Mouse (Mus musculus): ENCODE results near the gene Brd7. TPM values are rescaled to one million over a fixed set of nuclear protein-coding genes. Genes with fewer than 3 reads are reported as not detected.

The Brd7 gene
- polyA plus RNA-seq, 1 experiment from 2014 or later: 86.4 TPM

DNA sequence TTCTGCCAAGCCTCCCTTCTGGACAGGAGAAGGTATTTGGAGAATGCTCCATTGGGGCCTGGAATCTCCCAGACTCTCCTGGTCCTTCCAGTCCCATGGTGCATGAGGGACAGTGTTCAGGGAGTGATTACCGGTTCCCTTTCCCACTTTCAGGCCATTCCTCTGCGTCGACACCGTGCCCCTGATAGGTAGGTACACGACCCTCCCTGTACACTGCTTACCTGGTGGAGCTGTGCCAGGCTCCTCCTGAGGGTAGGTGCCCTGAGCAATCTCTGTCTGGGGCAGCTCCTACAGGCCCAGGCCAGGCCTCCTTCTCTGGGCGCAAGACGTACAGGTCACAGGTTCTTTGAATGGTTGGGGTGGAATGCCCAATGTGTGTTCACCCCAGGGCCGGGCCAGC lies 43.8 kb downstream of the Brd7 start:
- 0 out of 2 replicates have a peak, but pooled peaks cover 2% of the 10 kb centered on the region for H3K36me3 ChIP-seq (replicated peaks)
- H3K9me3 ChIP-seq: no peaks in the 10 kb centered on the region
- WGBS: 96% methylated on average over 8 of the region's 8 CpGs
- no peak overlapping the region for H3K9ac ChIP-seq
- H3K4me1 ChIP-seq: peaks cover 2% of the 10 kb centered on the region
- no peak overlapping the region for H3K27ac ChIP-seq
- H3K4me3 ChIP-seq (replicated peaks): no peak overlapping the region
- no peak overlapping the region for H3K4me2 ChIP-seq
- H3K27me3 ChIP-seq: no peaks in the 10 kb centered on the region
- ATAC-seq (ENCODE audit: low FRiP score): no peak

DNA sequence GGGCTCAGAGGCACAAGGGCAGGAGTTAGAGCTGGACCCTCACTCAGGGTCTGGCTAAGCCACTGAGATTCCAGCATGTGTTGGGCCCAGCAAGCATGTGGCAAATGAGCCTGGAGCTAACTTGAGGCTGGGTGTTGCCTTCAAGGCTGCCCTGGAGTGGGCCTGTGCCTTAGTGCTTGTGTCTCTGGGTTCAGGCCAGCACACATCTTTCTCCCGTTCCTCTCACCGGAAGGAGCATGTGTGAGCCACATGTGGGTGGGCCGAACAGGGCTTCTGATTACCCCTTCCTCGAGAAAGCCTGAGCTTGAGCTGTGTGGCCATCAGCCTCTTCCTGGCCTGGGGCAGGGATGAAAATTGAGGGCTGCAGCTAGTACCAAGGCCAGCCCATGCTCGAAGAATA lies 44.7 kb downstream of the Brd7 start:
- peaks cover 2% of the 10 kb centered on the region for H3K4me1 ChIP-seq
- 84% methylated on average over 5 of the region's 5 CpGs for WGBS
- no peaks in the 10 kb centered on the region for H3K27me3 ChIP-seq
- H3K27ac ChIP-seq: no peak overlapping the region
- no peak overlapping the region for H3K4me3 ChIP-seq (replicated peaks)
- no peak overlapping the region for H3K4me2 ChIP-seq
- H3K36me3 ChIP-seq (replicated peaks): 0 out of 2 replicates have a peak, but pooled peaks cover 2% of the 10 kb centered on the region
- no peaks in the 10 kb centered on the region for H3K9me3 ChIP-seq
- ATAC-seq (ENCODE audit: low FRiP score): no peak
- no peak overlapping the region for H3K9ac ChIP-seq

DNA sequence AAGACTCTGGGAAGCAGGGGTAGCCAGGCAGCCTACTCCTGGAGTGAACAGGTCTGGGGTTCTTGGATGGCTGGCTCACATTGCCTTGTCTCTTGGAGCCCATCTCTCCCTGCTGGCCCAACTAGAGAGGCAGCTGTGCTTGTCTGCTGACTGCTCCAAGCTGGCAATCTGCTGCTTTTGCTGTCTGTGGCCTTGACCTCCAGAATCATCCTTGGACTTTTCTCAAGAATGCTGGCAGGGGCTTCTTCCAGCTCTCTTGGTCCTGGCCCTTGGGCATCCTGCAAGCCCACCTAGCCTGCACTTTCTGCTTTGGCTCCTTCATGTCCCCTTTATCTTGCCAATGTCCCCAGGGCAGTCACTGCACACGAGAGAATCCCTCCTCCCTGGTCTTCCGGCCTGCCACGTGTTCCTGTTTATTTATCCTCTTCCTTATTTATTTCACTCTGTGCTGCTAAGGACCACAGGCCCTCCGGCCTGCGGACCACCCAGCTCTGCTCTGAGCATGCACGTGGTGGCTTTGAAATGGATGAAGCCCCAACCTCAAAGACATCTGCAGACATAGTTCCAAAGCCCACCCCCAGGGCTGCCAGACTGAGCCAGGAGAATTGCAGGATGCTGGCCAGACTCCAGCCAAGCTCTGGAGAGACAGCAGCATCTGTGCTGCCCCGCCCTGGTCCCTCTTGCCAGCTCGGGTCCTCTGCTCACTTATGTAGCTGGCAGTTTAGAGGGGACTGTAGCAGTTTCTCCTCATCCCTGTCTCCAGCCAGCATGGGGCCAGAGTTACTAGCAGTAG lies 45.7 kb downstream of the Brd7 start:
- H3K9ac ChIP-seq: no peak overlapping the region
- H3K27me3 ChIP-seq: no peaks in the 10 kb centered on the region
- 67% methylated on average over 8 of the region's 8 CpGs for WGBS
- no peak overlapping the region for H3K27ac ChIP-seq
- 0 out of 2 replicates have a peak, but pooled peaks cover 1% of the 10 kb centered on the region for H3K36me3 ChIP-seq (replicated peaks)
- no peaks in the 10 kb centered on the region for H3K9me3 ChIP-seq
- H3K4me2 ChIP-seq: no peak overlapping the region
- H3K4me1 ChIP-seq: peaks cover 2% of the 10 kb centered on the region
- no peak for ATAC-seq (ENCODE audit: low FRiP score)
- no peak overlapping the region for H3K4me3 ChIP-seq (replicated peaks)

DNA sequence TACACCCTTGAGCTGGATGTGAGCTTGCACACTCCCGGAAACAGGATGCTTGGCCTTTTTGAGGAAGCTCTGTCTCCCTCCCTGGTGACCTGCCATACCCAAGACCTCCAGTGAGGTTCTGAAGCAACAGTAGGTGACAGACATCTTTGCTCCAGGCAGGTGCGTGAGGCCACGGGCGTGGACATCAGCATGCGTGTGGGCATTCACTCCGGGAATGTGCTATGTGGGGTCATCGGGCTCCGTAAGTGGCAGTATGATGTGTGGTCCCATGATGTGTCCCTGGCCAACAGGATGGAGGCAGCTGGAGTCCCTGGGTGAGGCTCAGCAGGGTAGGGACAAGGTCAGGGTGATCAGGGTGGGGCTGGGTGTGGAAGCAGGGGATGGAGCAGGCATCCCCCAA lies 46.7 kb downstream of the Brd7 start:
- no peak for ATAC-seq (ENCODE audit: low FRiP score)
- no peak overlapping the region for H3K27ac ChIP-seq
- no peak overlapping the region for H3K9ac ChIP-seq
- no peaks in the 10 kb centered on the region for H3K9me3 ChIP-seq
- no peak overlapping the region for H3K4me3 ChIP-seq (replicated peaks)
- H3K4me1 ChIP-seq: peaks cover 2% of the 10 kb centered on the region
- WGBS: 93% methylated on average over 8 of the region's 8 CpGs
- no peak overlapping the region for H3K4me2 ChIP-seq
- H3K36me3 ChIP-seq (replicated peaks): no peaks in the 10 kb centered on the region
- H3K27me3 ChIP-seq: no peaks in the 10 kb centered on the region

DNA sequence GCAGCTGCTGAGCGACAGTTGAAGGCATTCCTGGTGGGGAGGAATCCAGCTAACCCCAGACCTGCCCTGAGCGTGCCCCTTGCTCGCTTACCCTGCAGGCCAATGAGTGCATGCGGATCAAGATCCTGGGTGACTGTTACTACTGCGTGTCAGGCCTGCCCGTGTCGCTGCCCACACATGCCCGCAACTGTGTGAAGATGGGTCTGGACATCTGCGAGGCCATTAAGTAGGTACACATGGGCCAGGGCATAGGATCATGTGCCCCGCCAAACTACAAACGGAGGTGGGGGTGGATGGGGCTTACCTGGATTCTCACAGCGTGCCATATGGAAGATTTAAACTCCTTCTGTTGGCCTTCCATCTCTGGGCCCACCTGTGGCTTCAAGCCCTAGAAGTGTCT lies 48.0 kb downstream of the Brd7 start:
- Histone ChIP-seq H3K27me3 (no peaks in the 10 kb centered on the region), H3K4me2 (no peak overlapping the region), H3K27ac (no peak overlapping the region), H3K36me3 (replicated peaks) (no peaks in the 10 kb centered on the region), H3K9me3 (no peaks in the 10 kb centered on the region), H3K4me3 (replicated peaks) (no peak overlapping the region), H3K4me1 (peaks cover 2% of the 10 kb centered on the region), H3K9ac (no peak overlapping the region)
- ATAC-seq (ENCODE audit: low FRiP score): no peak
- WGBS: 91% methylated on average over 12 of the region's 12 CpGs

DNA sequence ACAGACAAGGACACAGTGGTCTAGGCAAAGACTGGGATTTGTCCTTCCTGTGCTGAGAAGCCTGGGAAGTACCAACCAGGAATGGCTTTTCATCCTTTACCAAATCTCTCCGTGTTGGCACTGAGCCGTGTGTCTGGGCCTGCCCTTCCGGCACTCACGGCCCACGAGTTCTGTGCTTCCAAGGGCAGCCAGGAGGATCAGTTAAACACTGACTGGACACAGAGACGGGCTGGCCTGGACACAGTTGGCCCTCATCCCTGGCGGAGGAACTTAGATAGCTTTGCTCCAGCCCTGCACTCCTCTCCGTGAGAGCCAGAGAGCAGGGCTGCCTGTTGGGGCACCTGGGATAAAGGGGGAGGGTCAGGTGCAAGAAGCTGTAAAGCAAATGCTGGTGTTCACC lies 49.0 kb downstream of the Brd7 start:
- Histone ChIP-seq H3K4me2 (no peak overlapping the region), H3K36me3 (replicated peaks) (no peaks in the 10 kb centered on the region), H3K9ac (no peak overlapping the region), H3K27ac (no peak overlapping the region), H3K27me3 (no peaks in the 10 kb centered on the region), H3K4me3 (replicated peaks) (no peak overlapping the region), H3K4me1 (peaks cover 2% of the 10 kb centered on the region), H3K9me3 (no peaks in the 10 kb centered on the region)
- WGBS: 82% methylated on average over 8 of the region's 8 CpGs
- ATAC-seq (ENCODE audit: low FRiP score): no peak

DNA sequence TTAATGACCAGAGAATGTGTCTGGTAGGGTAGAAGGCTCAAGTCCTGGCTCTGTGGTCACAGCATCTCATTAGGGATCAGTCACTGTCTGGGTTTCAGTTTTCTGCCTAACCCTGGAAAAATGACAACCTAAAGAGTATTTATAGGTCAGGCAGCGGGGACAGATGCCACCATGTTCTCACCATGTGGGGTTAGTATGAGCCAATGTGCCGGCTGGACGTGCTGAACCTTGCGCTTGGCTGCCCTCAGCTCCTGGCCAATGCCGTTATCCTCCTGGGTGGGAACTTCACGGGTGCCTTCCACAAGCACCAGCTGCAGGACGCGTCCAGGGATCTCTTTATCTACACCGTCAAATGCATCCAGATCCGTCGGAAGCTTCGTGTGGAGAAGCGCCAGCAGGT lies 51.7 kb downstream of the Brd7 start:
- H3K9ac ChIP-seq: no peak overlapping the region
- no peak for ATAC-seq (ENCODE audit: low FRiP score)
- 93% methylated on average over 13 of the region's 13 CpGs for WGBS
- H3K4me2 ChIP-seq: no peak overlapping the region
- no peak overlapping the region for H3K27ac ChIP-seq
- H3K9me3 ChIP-seq: no peaks in the 10 kb centered on the region
- no peaks in the 10 kb centered on the region for H3K4me1 ChIP-seq
- no peaks in the 10 kb centered on the region for H3K27me3 ChIP-seq
- H3K36me3 ChIP-seq (replicated peaks): no peaks in the 10 kb centered on the region
- H3K4me3 ChIP-seq (replicated peaks): no peak overlapping the region

DNA sequence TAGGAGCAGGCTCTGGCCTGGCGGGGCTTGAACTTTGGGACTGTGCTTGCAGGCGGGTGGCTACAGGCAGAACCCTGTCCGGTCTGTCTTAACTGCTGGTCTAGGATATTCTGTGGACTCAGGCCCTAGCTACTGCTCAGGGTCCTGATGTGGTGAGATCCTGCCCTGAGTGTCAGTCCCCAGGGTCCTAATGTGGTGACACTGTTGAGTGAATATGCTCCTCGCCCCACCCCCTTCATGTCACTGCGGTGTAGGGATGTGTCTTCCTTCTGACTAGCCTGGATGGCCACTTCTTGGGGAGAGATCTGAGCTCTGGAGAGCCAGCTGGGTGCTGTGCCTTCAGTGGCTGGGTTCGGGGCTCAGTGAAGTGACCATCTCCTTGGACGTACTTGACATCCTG lies 52.1 kb downstream of the Brd7 start:
- Histone ChIP-seq H3K9ac (no peak overlapping the region), H3K4me2 (no peak overlapping the region), H3K27ac (no peak overlapping the region), H3K27me3 (no peaks in the 10 kb centered on the region), H3K4me1 (no peaks in the 10 kb centered on the region), H3K36me3 (replicated peaks) (no peaks in the 10 kb centered on the region), H3K9me3 (no peaks in the 10 kb centered on the region), H3K4me3 (replicated peaks) (no peak overlapping the region)
- ATAC-seq (ENCODE audit: low FRiP score): no peak
- WGBS: 94% methylated on average over 7 of the region's 7 CpGs

DNA sequence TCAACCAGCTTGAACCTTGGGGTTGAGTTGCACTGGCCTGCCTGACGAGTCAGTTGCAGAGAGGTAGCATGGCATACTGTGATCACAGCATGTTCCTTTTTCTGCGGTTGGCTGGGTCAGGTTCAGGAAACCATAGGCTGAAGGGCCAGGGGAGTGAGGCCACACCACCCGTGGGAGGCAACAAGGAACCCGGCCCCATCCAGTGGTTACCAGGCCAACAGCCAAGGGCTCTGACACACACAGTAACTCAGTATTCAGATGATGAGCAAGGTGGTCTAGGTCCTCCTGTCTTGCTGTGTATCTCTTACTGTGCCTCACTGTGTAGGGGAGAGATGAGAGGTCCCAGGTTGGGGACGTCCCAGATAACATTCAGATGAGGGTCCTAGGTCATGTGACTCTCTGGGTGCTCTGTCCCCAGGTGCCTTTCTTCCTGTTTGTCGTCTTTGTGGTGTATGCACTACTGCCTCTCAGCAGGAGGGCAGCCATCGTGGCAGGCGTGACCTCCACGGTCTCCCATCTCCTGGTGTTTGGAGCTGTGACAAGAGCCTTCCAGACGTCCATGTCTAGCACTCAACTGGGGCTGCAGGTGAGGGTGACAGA lies 52.6 kb downstream of the Brd7 start:
- H3K9ac ChIP-seq: no peak overlapping the region
- no peak overlapping the region for H3K4me3 ChIP-seq (replicated peaks)
- no peaks in the 10 kb centered on the region for H3K27me3 ChIP-seq
- H3K36me3 ChIP-seq (replicated peaks): no peaks in the 10 kb centered on the region
- no peaks in the 10 kb centered on the region for H3K4me1 ChIP-seq
- 82% methylated on average over 10 of the region's 10 CpGs for whole genome bisulfite sequencing
- H3K9me3 ChIP-seq: no peaks in the 10 kb centered on the region
- no peak overlapping the region for H3K4me2 ChIP-seq
- ATAC-seq (ENCODE audit: low FRiP score): no peak
- H3K27ac ChIP-seq: no peak overlapping the region

DNA sequence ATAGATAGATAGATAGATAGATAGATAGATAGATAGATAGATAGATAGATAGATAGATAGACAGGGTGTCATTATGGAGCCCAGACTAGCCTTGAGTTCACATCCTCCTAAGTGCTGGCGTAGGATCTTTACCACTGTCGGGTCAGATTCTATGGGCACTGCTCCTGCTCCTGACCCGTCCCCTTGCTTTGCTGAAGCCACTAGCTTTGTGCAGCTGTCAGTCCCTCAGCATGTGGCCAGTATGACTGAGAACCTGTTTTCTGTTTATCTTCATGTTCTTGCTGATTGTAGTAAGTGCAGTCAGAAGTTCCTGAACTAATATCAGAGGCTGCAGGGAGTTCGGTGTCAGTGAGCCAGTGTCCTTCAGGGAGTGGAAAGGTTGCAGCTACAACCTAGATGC lies 54.3 kb downstream of the Brd7 start:
- no peaks in the 10 kb centered on the region for H3K27me3 ChIP-seq
- 85% methylated on average over 4 of the region's 4 CpGs for WGBS
- no peak for ATAC-seq (ENCODE audit: low FRiP score)
- no peaks in the 10 kb centered on the region for H3K36me3 ChIP-seq (replicated peaks)
- no peak overlapping the region for H3K4me2 ChIP-seq
- no peaks in the 10 kb centered on the region for H3K4me1 ChIP-seq
- H3K27ac ChIP-seq: no peak overlapping the region
- H3K9ac ChIP-seq: no peak overlapping the region
- no peaks in the 10 kb centered on the region for H3K9me3 ChIP-seq
- no peak overlapping the region for H3K4me3 ChIP-seq (replicated peaks)

DNA sequence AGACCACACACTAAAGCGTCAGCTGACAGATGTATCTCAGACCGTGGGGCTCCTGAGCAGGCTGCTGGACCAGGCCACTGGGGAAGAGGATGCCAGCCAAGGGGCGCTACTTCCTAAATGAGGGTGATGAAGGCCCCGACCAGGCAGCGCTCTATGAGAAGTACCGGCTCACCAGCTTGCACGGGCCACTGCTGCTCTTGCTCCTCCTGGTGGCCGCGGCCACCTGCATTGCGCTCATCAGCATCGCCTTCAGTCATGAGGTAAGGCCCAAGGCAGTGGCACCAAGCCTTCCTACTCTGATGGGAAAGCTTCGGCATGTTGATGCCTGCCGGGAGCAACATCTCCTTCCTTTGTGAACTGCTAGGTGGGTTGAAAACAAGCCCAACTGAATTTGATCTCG lies 55.5 kb downstream of the Brd7 start:
- Histone ChIP-seq H3K9ac (no peak overlapping the region), H3K27me3 (no peaks in the 10 kb centered on the region), H3K36me3 (replicated peaks) (no peaks in the 10 kb centered on the region), H3K4me2 (no peak overlapping the region), H3K27ac (no peak overlapping the region), H3K4me1 (peaks cover 6% of the 10 kb centered on the region), H3K4me3 (replicated peaks) (no peak overlapping the region), H3K9me3 (no peaks in the 10 kb centered on the region)
- ATAC-seq (ENCODE audit: low FRiP score): no peak
- 79% methylated on average over 14 of the region's 14 CpGs for WGBS

DNA sequence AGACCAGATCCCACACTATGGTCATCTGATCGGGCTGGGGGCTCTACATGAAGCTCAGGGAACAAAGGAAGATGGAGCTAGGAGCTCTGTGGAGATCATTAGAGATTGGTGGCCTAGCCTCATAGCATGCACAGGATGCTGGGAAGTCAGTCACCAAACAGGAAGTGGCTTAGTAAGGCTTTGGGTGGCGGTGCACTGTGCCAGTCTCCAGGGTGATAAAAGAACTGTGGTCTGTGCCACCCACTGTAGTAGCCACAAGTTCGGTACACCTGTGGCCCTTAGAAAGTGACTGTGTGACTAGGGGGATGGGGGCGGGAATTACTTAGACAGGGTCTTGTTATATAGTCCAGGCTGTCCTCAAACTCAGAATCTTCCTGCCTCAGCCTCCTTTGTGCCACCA lies 56.2 kb downstream of the Brd7 start:
- Histone ChIP-seq H3K27ac (no peak overlapping the region), H3K27me3 (no peaks in the 10 kb centered on the region), H3K4me3 (replicated peaks) (no peak overlapping the region), H3K9me3 (no peaks in the 10 kb centered on the region), H3K4me1 (peaks cover 7% of the 10 kb centered on the region), H3K36me3 (replicated peaks) (no peaks in the 10 kb centered on the region), H3K9ac (no peak overlapping the region), H3K4me2 (no peak overlapping the region)
- no peak for ATAC-seq (ENCODE audit: low FRiP score)
- WGBS: 95% methylated on average over 4 of the region's 4 CpGs
